Mouse (Mus musculus) lung, adult 2 months (tissue): ENCODE measurements around the gene Osbpl11. TPM values are rescaled to one million over a fixed set of nuclear protein-coding genes. Genes with fewer than 3 reads are reported as not detected.
"Not testable (repeated sequence)": the region's sequence is repeated elsewhere in the genome, so short reads cannot be mapped to it uniquely, and the experiment has no call there.

ENCODE experiments used
- DNase-seq: peaks from one replicate; pipeline ENCODE4 v3.0.0; 2022
- H3K4me1 ChIP-seq: fragments of 200-500 bp; 2 replicates; pipeline ENCODE4 v1.6.1; 2011; ENCODE audit warnings: low read length; ENCODE audit not compliant: control insufficient read depth, insufficient read depth
- H3K4me3 ChIP-seq: fragments of 200-500 bp; replicated peaks from 2 replicates; pipeline ENCODE3; 2011; ENCODE audit warnings: low read depth, mild to moderate bottlenecking, control low read depth, low read length; ENCODE audit errors: extremely low read depth
- CTCF ChIP-seq: fragments of 200-500 bp; IDR thresholded peaks from 2 replicates; pipeline ENCODE4 v1.5.1; 2011; ENCODE audit warnings: mild to moderate bottlenecking, low read length, control low read depth; ENCODE audit not compliant: insufficient read depth
- POLR2A ChIP-seq: fragments of 200-500 bp; IDR thresholded peaks from 2 replicates; pipeline ENCODE4 v1.6.1; 2011; ENCODE audit warnings: low read depth, mild to moderate bottlenecking, control low read depth, low read length, borderline replicate concordance; ENCODE audit errors: extremely low read depth
- WGBS: fragments of 180-500 bp; shearing (Covaris S2); methylation state at CpG from one replicate; pipeline ENCODE4 v1.1.7; 2018; 5-methylcytosine and 5-hydroxymethylcytosine counted together
- polyA plus RNA-seq: library from polyadenylated mRNA; depleted of rRNA; stranded (reverse); fragments of >200 nt; gene quantifications from 2 replicates; pipeline ENCODE4 v1.2.3, GENCODE M21; 2012

Osbpl11 gene
- polyA plus RNA-seq, 1 experiment, result 11.3 TPM

DNA sequence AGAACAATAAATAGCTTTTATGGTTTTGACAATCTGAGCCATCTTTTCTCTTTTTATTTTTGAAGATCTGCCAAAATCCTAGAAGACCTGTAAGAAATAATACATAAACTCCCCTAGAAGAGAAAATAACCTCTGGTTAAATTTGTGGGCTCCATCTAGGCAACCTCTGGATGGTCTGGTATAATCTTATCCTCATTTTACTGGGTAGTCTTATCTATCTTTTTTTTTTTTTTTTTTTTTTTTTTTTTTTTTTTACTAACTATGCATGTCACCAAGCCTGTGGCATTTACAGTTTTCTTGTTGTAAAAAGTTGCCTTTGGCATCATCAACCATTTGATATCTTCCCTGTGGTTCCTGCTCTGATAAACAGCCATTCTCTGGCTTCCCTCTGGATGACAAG is 10.2 kb upstream of the Osbpl11 start:
- DNase-seq, result no peak
- Histone ChIP-seq H3K4me3 (no peak overlapping the region), H3K4me1 (no peaks in the 10 kb centered on the region)
- TF ChIP-seq CTCF (no peak), POLR2A (no peak)

GRCm38 (mm10) chr16:33176831-33177230 is 8.0 kb upstream of the Osbpl11 start:
- WGBS, result 85% methylated on average over 5 of the region's 5 CpGs
- not testable (repeated sequence) for H3K4me3 ChIP-seq, DNase-seq, H3K4me1 ChIP-seq

DNA sequence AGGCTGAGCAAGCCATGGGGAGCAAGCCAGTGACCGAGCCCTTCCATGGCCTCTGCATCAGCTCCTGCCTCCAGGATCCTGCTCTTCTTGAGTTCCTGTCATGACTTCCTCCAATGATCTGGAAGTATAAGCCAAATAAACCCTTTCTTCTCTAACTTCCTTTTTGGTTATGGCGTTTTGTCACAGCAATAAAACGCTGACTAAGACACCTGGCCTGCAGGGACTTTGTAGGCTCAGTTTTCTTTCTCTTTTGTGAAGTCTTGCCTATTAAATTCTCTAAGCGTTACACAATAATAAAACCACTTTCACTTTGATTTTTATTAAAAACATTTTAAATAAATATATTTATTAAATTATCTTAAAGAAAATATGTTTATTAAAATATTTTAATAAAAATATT is 7.1 kb upstream of the Osbpl11 start:
- H3K4me3 ChIP-seq, result no peak overlapping the region
- no peaks in the 10 kb centered on the region for H3K4me1 ChIP-seq
- TF ChIP-seq CTCF (no peak), POLR2A (no peak)
- DNase-seq, result no peak
- 72% methylated on average over 4 of the region's 4 CpGs for WGBS

DNA sequence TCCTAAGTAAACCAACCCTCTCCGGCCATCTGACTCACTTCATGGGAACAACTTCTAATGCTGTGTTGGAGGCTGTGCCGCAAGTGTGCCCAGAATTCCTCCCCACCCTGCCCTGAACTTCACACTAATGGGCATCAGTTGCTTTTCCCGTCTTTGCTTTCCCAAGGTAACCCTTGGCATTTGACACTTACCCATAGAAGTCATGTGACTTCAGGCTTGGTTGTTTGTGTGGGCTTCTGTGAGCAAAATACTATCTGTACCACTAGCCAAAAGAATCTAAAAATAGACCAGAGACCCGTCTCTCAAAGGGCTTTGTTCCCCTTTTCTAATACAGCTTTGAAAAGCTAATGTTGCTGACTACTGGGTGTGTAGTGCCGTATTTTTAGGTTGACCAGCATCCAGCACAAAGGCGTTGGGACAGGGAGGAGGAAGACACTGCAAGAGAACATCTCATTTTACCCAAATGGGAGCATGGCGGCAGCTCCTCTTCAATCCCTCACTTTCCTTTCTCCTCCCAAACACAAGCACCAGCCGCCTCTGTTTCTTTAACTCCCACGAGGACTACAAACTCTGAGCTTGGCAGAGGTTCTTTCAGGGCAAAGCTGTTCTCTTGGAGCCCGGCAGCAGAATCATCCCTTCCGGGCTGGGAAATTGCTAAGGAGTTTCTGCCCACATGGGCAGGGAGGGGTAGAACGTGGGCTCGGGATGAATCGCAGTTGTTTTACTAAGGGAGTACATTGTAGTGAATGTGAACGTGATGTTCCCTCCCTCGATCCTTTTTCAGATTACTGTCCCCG is 6.4 kb upstream of the Osbpl11 start:
- 51% methylated on average over 17 of the region's 17 CpGs for WGBS
- DNase-seq, result no peak

DNA sequence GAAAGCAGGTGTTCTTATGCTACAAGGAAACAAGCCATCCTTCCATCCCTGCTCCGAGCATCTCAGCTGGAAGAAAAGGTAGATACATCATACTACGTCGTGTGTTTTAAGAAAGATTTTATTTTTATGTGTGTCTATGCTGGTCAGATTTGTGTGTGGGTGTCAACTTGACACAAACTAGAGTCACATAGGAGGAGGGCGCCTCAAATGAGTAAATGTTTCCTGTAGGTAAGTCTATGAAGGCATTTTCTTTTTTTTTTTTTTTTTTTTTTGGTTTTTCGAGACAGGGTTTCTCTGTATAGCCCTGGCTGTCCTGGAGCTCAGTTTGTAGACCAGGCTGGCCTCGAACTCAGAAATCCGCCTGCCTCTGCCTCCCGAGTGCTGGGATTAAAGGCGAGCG is 5.6 kb upstream of the Osbpl11 start:
- not testable (repeated sequence) for DNase-seq, H3K4me3 ChIP-seq, H3K4me1 ChIP-seq
- 89% methylated on average over 10 of the region's 10 CpGs for WGBS

More for the DNA sequence above, 6.4 kb upstream of the Osbpl11 start:
- H3K4me1 ChIP-seq, result no peaks in the 10 kb centered on the region
- TF ChIP-seq CTCF (no peak), POLR2A (no peak)
- peak overlapping the region; percentile 28 for H3K4me3 ChIP-seq

- Histone ChIP-seq H3K4me1 (no peaks in the 10 kb centered on the region), H3K4me3 (no peak overlapping the region)
- DNase-seq, result no peak
- TF ChIP-seq POLR2A (no peak), CTCF (no peak)
- WGBS, result 77% methylated on average over 3 of the region's 3 CpGs
Measured at GRCm38 (mm10) chr16:33179911-33180310, 5.0 kb upstream of the Osbpl11 start.

DNA sequence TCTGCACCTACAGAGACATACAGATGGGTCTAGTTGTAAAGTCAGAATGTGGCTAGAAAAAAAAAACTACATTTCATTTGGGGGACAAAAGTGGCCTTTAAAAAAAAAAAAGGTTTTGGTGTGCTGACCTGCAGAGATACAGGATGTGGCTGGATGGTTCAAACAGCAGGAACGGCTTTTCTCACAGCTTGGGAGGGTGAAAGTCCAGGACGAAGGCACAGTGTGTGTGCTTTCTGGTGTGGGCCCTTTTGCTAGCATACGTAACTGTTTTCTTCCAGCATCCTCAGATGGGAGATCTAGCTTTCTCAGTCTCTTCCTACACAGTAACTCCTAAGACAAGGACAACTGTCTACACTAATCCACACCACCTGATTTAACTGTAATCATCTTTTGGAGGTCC is 4.1 kb upstream of the Osbpl11 start:
- peaks cover 1% of the 10 kb centered on the region for H3K4me1 ChIP-seq
- 70% methylated on average over 3 of the region's 3 CpGs for WGBS
- no peak overlapping the region for H3K4me3 ChIP-seq
- TF ChIP-seq POLR2A, result no peak
- TF ChIP-seq CTCF, result no peak
- no peak for DNase-seq

DNA sequence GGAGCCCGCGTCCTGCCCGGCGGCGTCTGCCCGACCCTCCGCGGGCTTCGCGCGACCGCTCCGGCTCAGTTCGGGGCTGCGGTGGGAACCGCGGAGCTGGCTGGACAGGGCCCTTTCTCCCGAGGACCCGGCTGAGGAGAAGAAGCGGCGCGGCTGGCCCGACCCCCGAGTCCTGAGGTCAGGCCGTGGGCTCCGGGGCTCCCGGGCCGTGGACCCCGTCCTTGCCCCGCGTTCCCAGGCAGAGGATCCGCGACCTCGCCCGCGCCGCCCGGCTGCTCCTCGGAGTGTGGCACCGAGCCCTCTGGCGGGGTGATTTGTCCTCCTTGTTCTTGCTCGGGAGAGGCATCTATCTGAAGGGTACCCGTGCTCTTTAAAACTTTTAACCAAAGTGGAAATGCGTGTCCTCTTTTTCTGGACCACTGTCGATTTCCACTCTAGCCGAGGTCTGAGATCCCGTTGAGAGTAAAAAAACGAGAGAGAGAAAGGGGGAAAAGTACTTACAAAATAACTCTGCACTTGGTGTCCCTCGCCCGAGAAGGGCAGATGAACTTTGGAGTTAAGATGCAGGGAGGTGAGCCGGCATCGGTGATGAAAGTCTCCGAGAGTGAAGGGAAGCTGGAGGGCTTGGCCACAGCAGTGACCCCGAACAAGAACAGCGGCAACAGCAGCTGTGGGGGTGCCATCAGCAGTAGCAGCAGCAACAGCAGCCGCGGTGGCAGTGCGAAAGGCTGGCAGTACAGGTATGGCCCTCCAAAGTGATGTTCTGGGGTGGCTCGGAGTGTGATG is 583 bp downstream of the Osbpl11 start:
- H3K4me3 ChIP-seq, result peak overlapping the region; percentile 84
- under 1% methylated on average over 59 of the region's 59 CpGs for WGBS
- peaks cover 5% of the 10 kb centered on the region for H3K4me1 ChIP-seq
- TF ChIP-seq CTCF (no peak), POLR2A (no peak)
- DNase-seq, result peak; percentile 46

DNA sequence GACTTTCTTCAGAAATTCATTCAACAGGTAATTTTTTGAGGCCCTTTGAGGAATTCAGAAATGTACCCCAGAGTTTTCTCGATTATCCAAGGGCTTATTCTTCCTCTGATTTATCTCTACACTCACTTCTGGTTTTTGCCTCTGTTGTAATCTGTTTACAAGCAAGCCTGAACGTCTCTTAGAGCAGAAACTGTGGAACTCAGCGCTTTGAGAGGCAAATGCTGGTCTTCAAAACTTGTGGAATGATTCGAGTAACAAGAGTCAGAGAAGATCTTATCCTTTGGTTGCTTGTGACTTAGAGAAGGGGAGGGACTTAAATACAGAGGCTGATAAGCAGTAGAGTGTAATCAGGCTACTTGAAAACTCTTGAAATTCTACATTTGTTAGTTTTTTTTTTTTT is 1.3 kb downstream of the Osbpl11 start:
- WGBS, result 4% methylated on average over 4 of the region's 4 CpGs
- TF ChIP-seq POLR2A (no peak), CTCF (no peak)
- no peak for DNase-seq
- Histone ChIP-seq H3K4me1 (peaks cover 5% of the 10 kb centered on the region), H3K4me3 (peak overlapping the region; percentile 84)

DNA sequence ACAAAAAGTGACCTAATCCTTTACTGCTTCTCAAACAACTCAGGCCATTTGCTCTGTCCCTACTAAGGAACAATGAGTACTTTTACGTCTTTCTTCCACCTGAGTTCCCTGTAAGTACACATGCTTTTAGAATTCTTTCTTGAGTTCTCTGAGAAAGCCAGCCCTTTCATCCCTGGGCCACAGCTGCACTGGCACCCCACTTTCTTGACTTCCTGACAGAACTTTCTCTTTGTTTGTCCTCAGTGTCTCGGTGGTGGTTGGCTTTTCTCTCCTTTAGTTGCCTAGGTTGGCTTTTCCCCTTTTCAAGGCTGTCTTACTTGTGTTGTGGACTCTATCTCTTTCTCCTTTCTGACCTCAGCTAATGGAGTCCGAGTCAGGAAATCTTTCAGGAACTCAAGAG is 3.2 kb downstream of the Osbpl11 start:
- TF ChIP-seq POLR2A (no peak), CTCF (no peak)
- Histone ChIP-seq H3K4me1 (peaks cover 13% of the 10 kb centered on the region), H3K4me3 (no peak overlapping the region)
- 39% methylated on average over 3 of the region's 3 CpGs for WGBS
- DNase-seq, result no peak
